Mouse (Mus musculus) G1E (cell line): ENCODE measurements at regions not wholly inside any gene's neighbourhood (a gene's known extent, or its start where the extent isn't known, plus 50 kb on each side); places are given as distances from the start of the nearest gene placed in this dataset.
A peak's percentile ranks its signal among the peaks of the same experiment; 100 is the strongest.

ENCODE experiments used
- ATAC-seq: 2 replicates; pipeline ENCODE4 v1.8.0; 2016; ENCODE audit warnings: mild to moderate bottlenecking; ENCODE audit not compliant: insufficient number of reproducible peaks, poor library complexity, low FRiP score, severe bottlenecking; ENCODE audit errors: extremely low read depth
- DNase-seq: peaks from one replicate; pipeline ENCODE4 v3.0.0; 2012; ENCODE audit warnings: low spot score
- H3K27me3 ChIP-seq: 2 replicates; pipeline ENCODE4 v1.6.1; 2012; ENCODE audit warnings: mild to moderate bottlenecking, low read length, inconsistent platforms; ENCODE audit not compliant: insufficient read depth
- H3K36me3 ChIP-seq: replicated peaks from 2 replicates; pipeline ENCODE3; 2012; ENCODE audit warnings: mild to moderate bottlenecking, inconsistent platforms
- H3K4me1 ChIP-seq: 2 replicates; pipeline ENCODE4 v1.6.1; 2012; ENCODE audit warnings: low read depth, low read length, inconsistent platforms, mixed read lengths; ENCODE audit not compliant: insufficient read depth
- H3K4me3 ChIP-seq: 2 replicates; pipeline ENCODE4 v1.5.1; 2012; ENCODE audit warnings: low read depth, mild to moderate bottlenecking, inconsistent platforms, low read length, moderate library complexity, mixed read lengths
- H3K9me3 ChIP-seq: replicated peaks from 2 replicates; pipeline ENCODE4 v1.6.1; 2012; ENCODE audit warnings: inconsistent platforms
- CTCF ChIP-seq: IDR thresholded peaks from 2 replicates; pipeline ENCODE4 v1.5.1; 2012; ENCODE audit warnings: low read depth, low read length, inconsistent platforms, mixed read lengths
- GATA1 ChIP-seq: IDR thresholded peaks from 2 replicates; pipeline ENCODE4 v1.6.1; 2012; ENCODE audit warnings: borderline replicate concordance, low read length, inconsistent platforms, mixed read lengths
- GATA2 ChIP-seq: IDR thresholded peaks from 2 replicates; pipeline ENCODE4 v1.6.1; 2012; ENCODE audit warnings: low read depth, low read length, inconsistent platforms, borderline replicate concordance
- POLR2AphosphoS5 ChIP-seq: IDR thresholded peaks from 2 replicates; pipeline ENCODE4 v1.6.1; 2012; ENCODE audit warnings: low read depth, low read length, inconsistent platforms; ENCODE audit not compliant: insufficient replicate concordance
- TAL1 ChIP-seq: conservative IDR thresholded peaks from 2 replicates; pipeline ENCODE4 v1.6.1; 2012; ENCODE audit warnings: low read depth, low read length, inconsistent platforms, mixed read lengths

DNA sequence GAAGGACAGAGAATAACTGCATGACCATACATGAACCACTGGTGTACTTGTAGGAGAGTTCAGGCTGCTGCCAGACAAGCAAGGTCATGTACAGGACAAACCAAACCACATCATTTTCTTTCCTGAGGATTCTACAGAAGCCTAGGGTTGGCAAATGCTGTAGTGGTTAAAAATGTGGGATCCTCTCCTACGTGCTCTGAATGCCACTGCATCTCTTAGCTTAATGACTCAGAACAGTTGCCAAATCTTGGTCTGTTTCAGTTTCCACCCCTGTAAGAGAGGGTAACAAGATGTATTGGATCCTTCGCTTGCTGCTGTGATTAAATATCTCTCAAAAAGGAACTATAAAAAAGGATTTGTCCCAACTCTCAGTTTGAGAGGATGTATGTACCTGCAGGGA lies 938.1 kb downstream of the 4930444P10Rik start:
- Histone ChIP-seq H3K36me3 (no peaks in the 10 kb centered on the region), H3K27me3 (no peaks in the 10 kb centered on the region), H3K4me3 (no peak overlapping the region), H3K4me1 (no peaks in the 10 kb centered on the region), H3K9me3 (no peaks in the 10 kb centered on the region)
- no peak for TF ChIP-seq POLR2AphosphoS5
- TF ChIP-seq TAL1, result no peak
- TF ChIP-seq GATA1, result no peak
- no peak for TF ChIP-seq GATA2
- no peak for TF ChIP-seq CTCF
- DNase-seq (no peak), ATAC-seq (no peak)

DNA sequence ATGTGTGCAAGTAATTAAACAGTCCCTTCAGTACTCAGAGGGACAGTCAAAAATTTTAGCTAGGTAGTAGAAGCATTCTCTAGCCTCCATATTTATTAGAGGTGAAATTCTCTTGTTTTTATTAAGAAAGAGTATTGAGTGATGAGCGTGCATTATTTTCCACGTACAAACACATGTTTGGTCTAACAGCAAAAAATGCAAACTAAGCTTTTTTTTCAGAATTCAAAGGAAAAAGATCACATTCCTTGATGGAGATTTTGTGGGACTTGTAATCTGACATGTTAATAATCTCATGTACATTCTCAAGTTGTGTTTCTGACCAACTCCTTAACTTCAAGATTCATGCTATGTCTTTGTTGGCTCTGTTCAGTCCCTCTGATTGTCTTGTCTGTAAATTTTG lies 939.2 kb downstream of the 4930444P10Rik start:
- no peak for DNase-seq
- no peaks in the 10 kb centered on the region for H3K9me3 ChIP-seq
- no peaks in the 10 kb centered on the region for H3K4me1 ChIP-seq
- no peak overlapping the region for H3K4me3 ChIP-seq
- ATAC-seq, result no peak
- H3K36me3 ChIP-seq, result no peaks in the 10 kb centered on the region
- no peaks in the 10 kb centered on the region for H3K27me3 ChIP-seq
- TF ChIP-seq CTCF (no peak), GATA1 (no peak), POLR2AphosphoS5 (no peak), GATA2 (no peak), TAL1 (no peak)

DNA sequence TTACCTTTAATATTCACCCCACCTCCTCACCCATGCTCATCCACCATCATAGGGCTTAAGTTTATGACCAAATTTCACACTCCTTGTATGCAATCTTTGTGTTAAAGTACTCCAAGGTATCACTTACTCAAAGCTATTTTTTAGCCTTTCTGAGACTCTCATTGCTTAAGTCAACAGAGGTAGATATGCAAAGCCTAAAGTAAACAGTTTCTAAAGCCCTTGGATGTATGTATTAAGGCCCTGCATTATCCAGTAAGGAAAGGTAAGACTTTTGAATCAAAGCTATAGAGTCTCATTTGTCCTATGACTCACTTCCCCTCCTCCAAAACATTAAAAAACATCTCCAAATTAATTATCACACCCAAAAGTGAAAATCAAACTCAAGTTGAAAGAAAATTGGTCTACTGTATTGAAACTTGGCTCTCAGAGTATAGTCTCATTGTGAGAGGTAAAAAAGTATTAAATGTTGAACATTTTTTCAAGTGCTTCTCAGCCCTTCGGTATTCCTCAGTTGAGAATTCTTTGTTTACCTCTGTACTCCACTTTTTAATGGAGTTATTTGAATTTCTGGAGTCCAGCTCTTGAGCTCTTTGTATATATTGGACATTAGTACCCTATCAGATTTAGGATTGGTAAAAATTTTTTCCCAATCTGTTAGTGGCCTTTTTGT lies 949.1 kb downstream of the 4930444P10Rik start:
- H3K4me1 ChIP-seq, result no peaks in the 10 kb centered on the region
- ATAC-seq (no peak), DNase-seq (no peak)
- H3K4me3 ChIP-seq, result no peak overlapping the region
- H3K9me3 ChIP-seq, result no peaks in the 10 kb centered on the region
- no peaks in the 10 kb centered on the region for H3K27me3 ChIP-seq
- no peaks in the 10 kb centered on the region for H3K36me3 ChIP-seq
- TF ChIP-seq GATA2, result no peak
- no peak for TF ChIP-seq CTCF
- no peak for TF ChIP-seq GATA1
- TF ChIP-seq TAL1, result no peak
- no peak for TF ChIP-seq POLR2AphosphoS5

GRCm38 (mm10) chr1:15118462-15118861 lies 974.7 kb downstream of the 4930444P10Rik start:
- H3K9me3 ChIP-seq, result no peaks in the 10 kb centered on the region
- no peak for DNase-seq
- no peaks in the 10 kb centered on the region for H3K27me3 ChIP-seq
- no peak for ATAC-seq
- no peak for TF ChIP-seq CTCF
- TF ChIP-seq TAL1, result no peak
- no peak for TF ChIP-seq GATA1
- TF ChIP-seq GATA2, result no peak
- no peak for TF ChIP-seq POLR2AphosphoS5
- H3K4me1 ChIP-seq, result no peaks in the 10 kb centered on the region
- H3K4me3 ChIP-seq, result no peak overlapping the region
- no peaks in the 10 kb centered on the region for H3K36me3 ChIP-seq

- Histone ChIP-seq H3K27me3 (no peaks in the 10 kb centered on the region), H3K4me3 (no peak overlapping the region), H3K36me3 (no peaks in the 10 kb centered on the region), H3K9me3 (no peaks in the 10 kb centered on the region), H3K4me1 (no peaks in the 10 kb centered on the region)
- TF ChIP-seq GATA1, result no peak
- 0 out of 2 replicates have a peak, but pooled peaks have one; percentile 30 for TF ChIP-seq CTCF
- ATAC-seq (no peak), DNase-seq (no peak)
Measured at GRCm38 (mm10) chr1:15111420-15111819, 981.7 kb downstream of the 4930444P10Rik start.

DNA sequence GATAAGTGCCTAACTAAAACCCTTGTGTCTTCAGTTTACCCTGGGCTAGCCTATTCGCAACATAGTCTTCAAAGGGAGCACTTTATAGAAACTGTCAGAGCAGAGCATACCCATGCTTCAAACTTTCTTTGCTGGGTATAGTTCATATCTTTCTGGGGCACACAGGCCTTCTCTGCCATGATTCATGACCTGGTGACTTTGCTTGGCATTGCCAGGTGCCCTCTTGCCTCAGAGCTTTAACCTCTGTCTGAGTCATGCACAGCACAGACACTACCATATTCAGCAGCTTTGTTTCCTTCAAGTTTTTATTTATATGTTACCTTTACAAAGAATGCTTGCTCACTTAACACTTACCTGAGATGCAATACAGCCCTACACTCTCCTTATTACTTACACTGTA lies 1022.8 kb downstream of the 4930444P10Rik start:
- H3K4me1 ChIP-seq, result no peaks in the 10 kb centered on the region
- no peak for ATAC-seq
- no peaks in the 10 kb centered on the region for H3K27me3 ChIP-seq
- no peak for TF ChIP-seq POLR2AphosphoS5
- TF ChIP-seq TAL1, result no peak
- TF ChIP-seq GATA2, result no peak
- no peak for TF ChIP-seq CTCF
- no peak for TF ChIP-seq GATA1
- H3K9me3 ChIP-seq, result 0 out of 2 replicates have a peak, but pooled peaks cover 4% of the 10 kb centered on the region
- no peaks in the 10 kb centered on the region for H3K36me3 ChIP-seq
- H3K4me3 ChIP-seq, result no peak overlapping the region
- no peak for DNase-seq

- ATAC-seq (no peak), DNase-seq (no peak)
- TF ChIP-seq TAL1 (no peak), GATA1 (no peak), CTCF (no peak), GATA2 (no peak), POLR2AphosphoS5 (no peak)
- Histone ChIP-seq H3K4me3 (no peak overlapping the region), H3K4me1 (no peaks in the 10 kb centered on the region), H3K27me3 (no peaks in the 10 kb centered on the region), H3K36me3 (no peaks in the 10 kb centered on the region), H3K9me3 (no peaks in the 10 kb centered on the region)
Measured at GRCm38 (mm10) chr1:15034047-15034446, 1059.1 kb downstream of the 4930444P10Rik start.
